Mouse (Mus musculus): ENCODE results near the gene Slc44a2.

- TF ChIP-seq POLR2A (IDR thresholded peaks at IDR 0.05; ENCODE audit: control insufficient read depth, low read depth, low read length) (no peak), CTCF (IDR thresholded peaks at IDR 0.05; ENCODE audit: control insufficient read depth, insufficient read depth, insufficient replicate concordance, low read depth, low read length) (no peak)
Observed at GRCm38 (mm10) chr9:21312134-21312533, 8.4 kb upstream of the Slc44a2 start, which contains the start of gene Ap1m2.

Measured in testis, adult 2 months (tissue).